Mouse (Mus musculus): ENCODE data around the gene Fbxo44. TPM values are rescaled to one million over a fixed set of nuclear protein-coding genes. Genes with fewer than 3 reads are reported as not detected.
"Not testable (repeated sequence)": the region's sequence is repeated elsewhere in the genome, so short reads cannot be mapped to it uniquely, and the experiment has no call there.

Fbxo44 gene
- total RNA-seq, 2 experiments from 2014 or later = 133 to 136 TPM

GRCm38 (mm10) chr4:148130561-148131413, 29.5 kb downstream of the Fbxo44 start, which contains the start of gene Draxin:
TSS of gene Draxin (minus strand) at chr4:148130698.
- no peak for DNase-seq (ENCODE audit: low spot score in 2 of 2)

GRCm38 (mm10) chr4:148130133-148130532, 30.1 kb downstream of the Fbxo44 start, which contains the start of gene Mad2l2:
TSS of gene Mad2l2 (plus strand) at chr4:148130384.
- DNase-seq (ENCODE audit: low spot score in 2 of 2) = no peak

- DNase-seq (ENCODE audit: low spot score in 2 of 2) = no peak
Measured at GRCm38 (mm10) chr4:148128672-148129071, 31.6 kb downstream of the Fbxo44 start.

DNA sequence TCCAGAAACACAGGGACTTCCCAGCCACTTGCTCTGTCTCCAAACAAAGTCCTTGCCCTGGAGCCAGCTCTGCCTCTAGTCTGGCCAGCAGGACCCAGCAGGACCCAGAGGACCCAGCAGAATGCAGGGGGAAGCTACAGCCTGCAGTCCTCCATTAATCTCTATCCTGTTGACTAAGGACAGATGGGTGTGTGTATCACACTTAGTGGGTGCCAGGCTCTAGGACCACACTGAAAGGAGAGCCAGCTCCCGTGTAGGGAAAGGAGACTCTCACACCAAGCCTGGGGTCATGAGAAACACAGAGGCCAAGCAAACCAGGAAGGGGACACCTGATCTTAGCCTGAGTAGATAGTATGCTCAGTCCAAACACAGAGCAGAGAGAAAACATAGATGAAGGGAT, 32.0 kb downstream of the Fbxo44 start:
- DNase-seq (ENCODE audit: low spot score in 2 of 2) = no peak

DNA sequence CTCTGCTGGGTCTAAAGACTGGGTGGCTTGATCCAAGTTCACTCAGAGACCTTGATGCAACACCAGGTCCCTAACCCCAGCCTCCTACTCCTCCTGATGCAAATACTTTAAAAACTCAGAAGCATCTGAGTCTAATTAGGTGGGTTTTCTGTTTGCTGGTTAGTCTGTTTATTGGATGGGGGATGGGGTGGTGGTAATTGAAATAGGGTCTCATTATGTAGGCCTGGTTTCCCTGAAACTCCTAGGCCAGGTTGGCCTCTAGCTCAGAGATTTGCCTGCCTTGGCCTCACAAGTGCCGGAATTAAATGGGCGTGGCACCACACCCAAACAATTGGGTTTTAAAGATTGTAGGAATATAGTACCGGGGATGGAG, 37.6 kb downstream of the Fbxo44 start:
- DNase-seq (ENCODE audit: low spot score in 2 of 2) = no peak

DNA sequence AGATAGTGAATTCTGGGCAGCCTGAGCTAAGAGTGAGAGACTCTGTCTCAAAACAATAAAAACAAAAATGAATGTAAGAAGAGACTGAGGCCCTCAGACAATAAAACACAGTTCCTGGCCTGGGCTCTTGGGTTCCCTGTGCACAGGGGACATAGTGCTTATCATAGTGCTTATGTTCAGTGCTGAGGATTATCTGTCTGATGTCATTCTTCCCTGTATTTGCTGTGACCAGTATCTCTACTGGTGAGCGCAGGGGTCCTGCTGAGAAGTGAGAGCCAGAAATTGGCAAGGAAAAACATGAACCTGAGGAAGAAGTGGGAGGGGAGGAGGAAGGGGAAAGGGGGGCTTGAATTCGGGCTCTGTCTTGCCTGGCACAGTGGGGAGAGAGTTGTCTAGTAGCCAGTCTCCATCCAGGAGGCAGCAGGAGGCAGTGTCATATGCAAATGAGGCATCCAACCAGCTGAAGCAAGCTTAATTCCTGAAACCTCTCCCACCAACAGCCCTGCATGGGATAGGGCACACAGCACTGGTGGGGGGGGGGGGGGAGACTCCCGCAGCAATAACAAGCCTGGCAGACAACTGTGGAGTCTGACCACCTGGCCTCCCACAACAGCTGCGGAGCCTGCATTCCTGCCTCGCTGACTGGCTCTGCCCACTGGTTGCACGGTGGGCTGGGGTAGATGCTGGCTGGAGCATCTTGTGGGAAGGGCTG, 38.1 kb downstream of the Fbxo44 start:
- no peak for DNase-seq (ENCODE audit: low spot score in 2 of 2)

GRCm38 (mm10) chr4:148121362-148121761, 38.9 kb downstream of the Fbxo44 start:
- DNase-seq (ENCODE audit: low spot score in 2 of 2) = peak; percentile 69 to 75

GRCm38 (mm10) chr4:148120555-148120954, 39.7 kb downstream of the Fbxo44 start:
- DNase-seq (ENCODE audit: low spot score in 2 of 2) = no peak

DNA sequence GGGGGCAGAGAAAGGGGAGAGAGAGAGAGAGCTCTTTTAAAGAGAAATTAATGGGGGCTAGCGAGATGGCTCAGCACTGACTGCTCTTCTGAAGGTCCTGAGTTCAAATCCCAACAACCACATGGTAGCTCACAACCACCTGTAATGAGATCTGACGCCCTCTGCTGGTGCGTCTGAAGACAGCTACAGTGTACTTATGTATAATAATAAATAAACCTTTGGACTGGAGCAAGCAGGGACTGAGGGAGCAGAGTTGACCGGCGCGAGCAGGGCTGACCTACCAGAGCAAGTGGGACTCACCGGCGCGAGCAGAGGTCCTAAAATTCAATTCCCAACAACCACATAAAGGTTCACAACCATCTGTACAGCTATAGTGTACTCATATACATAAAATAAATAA, 40.7 kb downstream of the Fbxo44 start:
- DNase-seq (ENCODE audit: low spot score in 2 of 2) = not testable (repeated sequence)

GRCm38 (mm10) chr4:148117392-148117791, 42.9 kb downstream of the Fbxo44 start:
- DNase-seq (ENCODE audit: low spot score in 2 of 2) = no peak

DNA sequence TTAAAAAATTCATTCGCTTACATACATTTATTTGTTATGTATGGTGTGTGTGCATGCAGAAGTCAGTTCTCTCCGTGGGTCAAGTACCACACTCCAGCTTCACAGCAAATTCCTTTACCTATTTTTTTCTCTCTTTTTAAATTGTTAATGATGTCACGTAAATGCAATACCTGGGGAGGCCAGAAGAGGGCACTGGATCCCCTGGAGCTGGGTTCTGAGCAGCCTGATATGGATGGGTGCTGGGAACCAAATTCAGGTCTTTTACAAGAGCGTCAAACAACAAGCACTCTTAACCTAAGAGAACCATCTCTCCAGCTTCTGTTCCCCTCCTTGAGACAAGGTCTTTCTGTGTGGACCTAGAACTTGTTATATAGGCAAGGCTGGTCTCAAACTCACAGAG, 43.6 kb downstream of the Fbxo44 start:
- DNase-seq (ENCODE audit: low spot score in 2 of 2) = no peak

- no peak for DNase-seq (ENCODE audit: low spot score in 2 of 2)
Measured at GRCm38 (mm10) chr4:148115467-148115866, 44.8 kb downstream of the Fbxo44 start.

GRCm38 (mm10) chr4:148114758-148115391, 45.4 kb downstream of the Fbxo44 start:
- peak; percentile 79 to 82 for DNase-seq (ENCODE audit: low spot score in 2 of 2)

GRCm38 (mm10) chr4:148112519-148112918, 47.8 kb downstream of the Fbxo44 start:
- no peak for DNase-seq (ENCODE audit: low spot score in 2 of 2)

DNA sequence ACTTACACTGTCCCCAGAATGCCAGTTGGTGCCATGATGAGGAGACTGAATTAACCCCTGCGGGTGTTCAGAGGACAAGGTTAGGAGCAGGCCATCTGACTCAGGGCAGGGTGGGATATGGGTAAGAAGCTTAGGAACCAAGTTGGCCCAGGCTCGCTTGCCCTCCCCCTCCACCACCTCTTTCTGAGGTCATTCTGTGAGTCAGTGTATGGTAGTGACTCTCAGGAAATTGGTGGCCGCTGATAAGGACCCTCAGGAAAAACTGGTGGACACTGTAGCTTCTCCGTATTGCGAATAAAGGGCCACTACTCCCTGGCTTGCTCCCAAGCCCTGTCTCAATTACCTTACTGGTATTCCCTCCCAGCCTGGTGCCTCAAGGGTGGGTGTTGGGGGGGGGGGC, 51.1 kb downstream of the Fbxo44 start:
- DNase-seq (ENCODE audit: low spot score in 2 of 2) = no peak

- no peak for DNase-seq (ENCODE audit: low spot score in 2 of 2)
Measured at GRCm38 (mm10) chr4:148108565-148109100, 51.6 kb downstream of the Fbxo44 start.

DNA sequence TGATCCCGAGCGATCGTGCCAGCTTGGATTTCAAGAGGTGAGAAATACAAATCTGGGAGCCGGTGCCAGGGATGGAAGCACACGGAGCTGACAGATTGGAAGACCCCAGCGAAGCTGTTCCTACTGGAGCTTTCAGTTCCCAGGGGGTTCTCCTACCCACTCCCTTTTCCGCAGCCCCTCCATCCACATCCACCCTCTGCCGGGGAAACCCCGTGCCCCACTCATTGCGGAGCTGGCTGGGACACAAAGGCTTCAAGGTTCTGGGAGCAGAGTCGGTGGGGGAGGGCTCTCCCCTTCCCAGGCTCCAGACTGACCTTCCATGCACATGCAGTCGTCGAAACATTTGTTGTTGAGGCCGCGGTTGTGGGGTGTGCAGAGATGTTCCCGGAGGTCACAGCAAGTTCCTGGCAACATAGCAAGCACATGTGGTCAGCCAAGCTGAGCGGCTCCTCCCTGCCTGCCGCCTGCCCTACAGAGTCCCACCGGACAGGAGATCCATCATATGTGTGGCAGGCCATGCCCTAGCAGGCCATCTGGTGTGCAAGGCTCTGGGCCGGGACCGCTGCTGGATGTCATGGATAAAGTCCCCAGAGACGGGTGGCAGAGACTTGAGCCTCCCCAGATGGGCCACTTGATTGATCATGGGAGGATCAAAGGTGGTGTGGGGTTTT, 52.5 kb downstream of the Fbxo44 start:
- no peak for DNase-seq (ENCODE audit: low spot score in 2 of 2)

- DNase-seq (ENCODE audit: low spot score in 2 of 2) = no peak
Measured at GRCm38 (mm10) chr4:148104146-148104545, 56.1 kb downstream of the Fbxo44 start.

All from layer of hippocampus, adult 18-20 months (tissue).